Mouse (Mus musculus): ENCODE measurements around the gene Crybb3.

Gene Crybb3

DNA sequence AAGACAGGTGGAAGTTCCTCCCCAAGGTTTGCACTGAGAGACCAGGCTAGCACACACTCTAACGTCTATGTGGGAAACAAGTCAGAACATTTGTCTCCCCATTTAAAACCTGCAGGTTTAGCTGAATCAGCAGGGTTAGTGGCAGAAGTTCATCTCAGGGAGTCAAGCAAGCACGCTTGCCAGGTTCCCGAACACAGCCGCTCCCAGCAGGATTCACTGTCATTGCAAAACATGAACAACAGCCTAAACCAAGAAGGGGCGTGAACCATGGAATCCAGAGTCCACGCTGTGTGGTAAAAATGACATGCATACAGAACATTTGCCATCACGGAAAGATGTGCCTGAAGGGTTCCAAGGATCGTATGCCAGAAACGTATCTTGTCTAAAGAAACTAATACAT lies 23.7 kb upstream of the Crybb3 start:
- no peak for DNase-seq (ENCODE audit: low read depth, low spot score)

- no peak for DNase-seq (ENCODE audit: low read depth, low spot score)
Observed at GRCm38 (mm10) chr5:113102455-113102854, 21.1 kb upstream of the Crybb3 start.

GRCm38 (mm10) chr5:113101457-113101856 lies 20.1 kb upstream of the Crybb3 start:
- no peak for DNase-seq (ENCODE audit: low read depth, low spot score)

GRCm38 (mm10) chr5:113100422-113100821 lies 19.0 kb upstream of the Crybb3 start:
- no peak for DNase-seq (ENCODE audit: low read depth, low spot score)

DNA sequence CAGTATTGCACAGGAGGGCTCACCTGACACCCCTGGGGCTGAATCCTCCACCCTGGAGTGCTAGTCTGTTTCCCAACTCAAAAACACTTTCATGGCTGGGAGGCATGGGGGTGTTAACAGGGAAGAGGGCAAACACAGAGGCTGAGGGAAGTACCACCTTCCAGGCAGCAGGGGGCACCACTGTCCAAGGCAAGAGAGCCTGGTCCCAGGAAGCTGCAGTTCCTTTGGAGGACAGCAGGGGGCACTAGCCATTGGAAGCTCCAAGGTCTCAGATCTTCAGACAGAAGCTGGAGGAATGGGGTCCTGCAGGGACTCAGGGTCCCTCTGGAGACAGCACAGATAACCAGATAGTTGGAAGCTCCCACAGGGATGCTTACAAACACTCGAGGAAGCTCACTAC lies 18.2 kb upstream of the Crybb3 start:
- DNase-seq (ENCODE audit: low read depth, low spot score) = peak; percentile 80

GRCm38 (mm10) chr5:113097551-113097950 lies 16.2 kb upstream of the Crybb3 start:
- no peak for DNase-seq (ENCODE audit: low read depth, low spot score)

- no peak for DNase-seq (ENCODE audit: low read depth, low spot score)
Observed at GRCm38 (mm10) chr5:113095456-113095855, 14.1 kb upstream of the Crybb3 start.

GRCm38 (mm10) chr5:113092406-113092805 lies 11.0 kb upstream of the Crybb3 start:
- no peak for DNase-seq (ENCODE audit: low read depth, low spot score)

DNA sequence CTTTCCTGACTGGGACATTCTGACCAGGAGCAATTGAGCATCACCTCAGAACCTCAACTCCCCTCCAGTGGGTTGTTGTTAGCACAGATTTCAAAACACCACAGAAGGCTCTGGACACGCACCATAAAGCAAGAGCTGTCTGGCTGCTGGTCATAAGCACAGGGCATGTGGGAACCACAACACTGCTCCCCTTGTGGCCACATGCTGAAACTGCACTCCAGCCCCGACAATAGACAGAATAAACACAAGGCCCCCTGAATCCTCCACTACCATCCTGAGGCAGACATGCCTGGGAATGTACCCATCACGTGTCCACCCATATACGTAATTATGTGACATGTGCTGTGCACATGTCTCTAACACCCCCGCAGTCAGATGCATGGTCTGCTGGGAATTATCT lies 9.8 kb upstream of the Crybb3 start:
- peak; percentile 68 for DNase-seq (ENCODE audit: low read depth, low spot score)

- no peak for DNase-seq (ENCODE audit: low read depth, low spot score)
Observed at GRCm38 (mm10) chr5:113090750-113091149, 9.4 kb upstream of the Crybb3 start.

DNA sequence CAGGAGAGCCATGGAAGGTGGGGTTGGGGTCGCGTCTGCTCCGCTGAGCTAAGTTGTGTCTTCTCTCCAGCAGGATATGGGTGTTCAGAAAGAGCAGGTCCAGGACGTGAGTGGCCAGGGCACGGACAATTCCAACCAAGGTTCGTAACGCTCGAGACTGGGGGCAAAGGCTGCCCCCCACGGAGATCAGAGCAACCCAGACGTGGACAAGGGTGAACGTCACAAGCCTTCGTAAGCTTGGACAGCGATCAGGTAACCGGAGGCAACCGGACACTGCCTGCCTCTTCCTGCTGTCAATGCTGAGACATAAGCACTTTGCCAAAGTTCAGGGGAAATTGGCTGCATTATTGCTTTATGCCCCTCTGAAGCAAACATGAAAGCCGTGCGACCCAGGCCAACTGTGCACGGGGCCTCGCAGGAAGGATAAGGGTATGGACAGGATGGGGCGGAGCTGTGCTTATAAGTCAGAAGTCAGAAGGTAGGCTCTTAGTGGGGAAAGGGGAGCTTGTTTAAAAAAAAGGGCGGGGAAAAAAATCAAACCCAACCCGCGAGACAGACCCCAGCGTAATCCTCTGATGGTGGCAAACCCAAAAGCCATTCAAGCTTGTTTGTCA lies 8.8 kb upstream of the Crybb3 start:
- no peak for DNase-seq (ENCODE audit: low read depth, low spot score)

DNA sequence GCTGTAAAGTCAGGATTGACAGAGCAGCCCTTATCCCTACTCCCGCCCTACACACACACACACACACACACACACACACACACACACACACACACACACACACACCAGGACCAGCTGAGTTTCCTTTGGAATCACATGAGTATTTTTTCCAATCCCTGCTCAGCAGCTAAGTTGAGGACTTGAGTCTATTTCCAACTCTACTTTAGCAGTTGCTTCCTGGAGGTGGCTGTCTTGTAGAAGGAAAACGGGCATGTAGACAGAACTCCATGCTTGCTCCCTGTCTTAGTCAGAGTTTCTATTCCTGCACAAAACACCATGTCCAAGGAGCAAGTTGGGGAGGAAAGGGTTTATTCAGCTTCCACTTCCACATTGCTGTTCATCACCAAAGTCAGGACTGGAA lies 6.1 kb upstream of the Crybb3 start:
- no peak for DNase-seq (ENCODE audit: low read depth, low spot score)

DNA sequence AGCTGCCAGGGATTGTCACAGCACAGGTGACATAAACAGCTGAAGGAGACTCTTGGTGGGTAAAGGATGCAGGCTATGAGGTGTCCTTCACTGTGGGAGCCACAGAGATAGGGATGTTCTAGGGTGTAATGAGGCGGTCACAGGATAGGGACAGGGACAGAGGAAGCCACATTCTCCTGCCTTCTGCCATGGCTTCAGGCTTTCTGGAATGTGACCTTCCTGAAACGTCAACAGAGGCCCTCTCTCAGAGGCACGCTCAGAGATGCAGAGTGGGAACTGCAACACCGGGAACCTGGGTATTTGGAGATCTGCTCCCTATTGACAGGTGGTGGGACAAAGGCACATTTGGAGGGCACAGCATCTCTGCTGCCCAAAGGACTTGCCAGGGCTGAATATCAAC lies 5.6 kb upstream of the Crybb3 start:
- no peak for DNase-seq (ENCODE audit: low read depth, low spot score)

DNA sequence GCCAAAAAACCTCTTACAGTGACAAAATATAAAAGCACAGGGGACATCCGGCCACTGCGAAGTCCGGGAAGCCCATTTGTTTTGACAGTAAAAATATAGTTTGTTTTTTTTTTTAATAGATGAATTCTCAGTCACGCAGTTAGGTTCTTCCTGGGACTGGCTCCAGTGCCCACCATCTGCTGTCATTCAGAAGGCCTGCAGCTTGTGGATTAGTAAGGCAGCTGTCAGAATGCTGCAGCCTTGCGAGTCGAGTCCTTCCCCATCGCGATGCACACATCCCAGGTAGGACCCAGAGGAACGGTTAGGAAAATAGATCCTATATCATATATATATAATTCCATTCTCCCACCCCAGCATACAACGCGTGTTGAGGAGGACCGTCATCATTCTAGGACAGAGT lies 5.1 kb upstream of the Crybb3 start:
- DNase-seq (ENCODE audit: low read depth, low spot score) = no peak

GRCm38 (mm10) chr5:113085931-113086330 lies 4.5 kb upstream of the Crybb3 start:
- no peak for DNase-seq (ENCODE audit: low read depth, low spot score)

GRCm38 (mm10) chr5:113084309-113084708 lies 2.9 kb upstream of the Crybb3 start:
- peak; percentile 66 for DNase-seq (ENCODE audit: low read depth, low spot score)

DNA sequence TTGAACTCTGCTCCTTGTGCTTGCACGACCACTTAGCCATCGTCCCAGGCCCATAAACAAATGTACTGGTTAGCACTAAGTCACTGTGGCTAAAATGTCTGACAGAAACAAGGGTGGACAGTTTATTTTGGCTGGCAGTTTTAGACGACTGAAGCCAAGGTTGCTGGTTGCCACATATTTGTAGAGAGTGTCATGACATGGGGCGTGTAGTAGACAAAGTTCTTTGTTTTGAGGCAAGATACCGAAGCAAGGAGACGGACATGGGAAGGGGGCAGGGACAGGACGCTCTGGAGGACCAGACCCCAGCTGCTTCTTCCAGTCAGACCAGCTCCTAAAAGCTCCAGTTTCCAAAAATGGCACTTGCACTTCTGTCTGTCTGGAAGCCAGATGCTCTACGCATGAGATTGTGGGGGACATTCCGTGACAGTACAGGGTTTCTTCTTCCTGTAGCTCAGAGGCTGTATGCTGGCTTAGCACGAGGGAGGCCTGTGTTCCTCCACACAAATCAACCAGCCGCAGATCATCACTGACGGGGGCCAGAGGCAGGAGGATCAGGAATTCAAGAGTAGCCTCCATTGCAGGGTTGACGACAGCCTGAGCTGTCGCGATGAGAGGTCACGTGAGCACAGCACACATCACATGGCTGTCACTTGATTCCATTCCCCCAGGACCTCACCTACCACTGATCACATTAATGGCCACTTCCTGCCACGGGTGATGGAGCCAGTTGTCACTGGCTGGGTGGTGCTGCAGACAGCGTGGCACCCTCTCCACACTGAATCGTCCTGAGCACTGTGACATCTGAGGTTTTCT lies 1.2 kb upstream of the Crybb3 start:
- no peak for DNase-seq (ENCODE audit: low read depth, low spot score)

- no peak for DNase-seq (ENCODE audit: low read depth, low spot score)
Observed at GRCm38 (mm10) chr5:113081020-113081419, 364 bp downstream of the Crybb3 start.

- peak; percentile 62 for DNase-seq (ENCODE audit: low read depth, low spot score)
Observed at GRCm38 (mm10) chr5:113079783-113080182, 1.6 kb downstream of the Crybb3 start.

DNA sequence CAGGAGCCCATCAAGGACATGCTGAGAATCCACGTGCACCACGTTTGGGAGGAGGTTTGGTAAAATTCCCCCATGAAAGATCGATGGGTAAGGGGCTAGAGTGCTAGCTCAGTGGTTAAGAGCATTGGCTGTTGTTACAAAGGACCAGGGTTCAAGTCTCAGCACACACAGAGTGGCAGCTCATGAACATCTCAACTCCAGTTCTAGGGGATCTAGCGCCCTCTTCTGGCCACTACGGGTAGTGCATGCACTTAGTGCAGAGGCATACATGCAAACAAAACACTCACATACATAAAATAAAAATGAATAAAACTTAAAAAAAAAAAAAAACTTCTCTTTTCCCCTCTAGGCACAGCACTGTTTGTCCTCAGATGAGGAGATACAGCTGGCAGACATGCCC lies 2.7 kb downstream of the Crybb3 start:
- peak; percentile 66 for DNase-seq (ENCODE audit: low read depth, low spot score)

DNA sequence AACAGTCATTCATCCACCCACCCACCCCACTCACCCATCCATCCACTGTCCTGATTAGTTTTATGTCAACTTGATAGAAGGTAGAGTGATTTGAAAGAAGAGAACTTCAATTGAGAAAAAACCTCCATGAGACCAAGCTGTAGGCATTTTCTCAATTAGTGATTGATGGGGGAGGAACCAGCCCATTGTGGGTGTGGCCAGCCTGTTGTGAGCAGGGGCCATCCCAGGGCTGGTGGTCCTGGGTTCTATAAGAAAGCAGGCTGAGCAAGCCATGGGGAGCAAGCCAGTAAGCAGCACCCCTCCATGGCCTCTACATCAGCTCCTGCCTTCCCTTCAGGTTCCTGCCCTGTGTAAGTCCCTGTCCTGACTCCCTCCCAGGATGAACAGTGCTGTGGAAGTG lies 11.4 kb downstream of the Crybb3 start, which contains the start of gene Crybb2:
Gene Crybb2, minus strand, starts transcription at position 101 of the 400 bp plus-strand sequence.
- DNase-seq (ENCODE audit: low read depth, low spot score) = no peak

- DNase-seq (ENCODE audit: low read depth, low spot score) = peak; percentile 65
Observed at GRCm38 (mm10) chr5:113054308-113054707, 27.1 kb downstream of the Crybb3 start.

DNA sequence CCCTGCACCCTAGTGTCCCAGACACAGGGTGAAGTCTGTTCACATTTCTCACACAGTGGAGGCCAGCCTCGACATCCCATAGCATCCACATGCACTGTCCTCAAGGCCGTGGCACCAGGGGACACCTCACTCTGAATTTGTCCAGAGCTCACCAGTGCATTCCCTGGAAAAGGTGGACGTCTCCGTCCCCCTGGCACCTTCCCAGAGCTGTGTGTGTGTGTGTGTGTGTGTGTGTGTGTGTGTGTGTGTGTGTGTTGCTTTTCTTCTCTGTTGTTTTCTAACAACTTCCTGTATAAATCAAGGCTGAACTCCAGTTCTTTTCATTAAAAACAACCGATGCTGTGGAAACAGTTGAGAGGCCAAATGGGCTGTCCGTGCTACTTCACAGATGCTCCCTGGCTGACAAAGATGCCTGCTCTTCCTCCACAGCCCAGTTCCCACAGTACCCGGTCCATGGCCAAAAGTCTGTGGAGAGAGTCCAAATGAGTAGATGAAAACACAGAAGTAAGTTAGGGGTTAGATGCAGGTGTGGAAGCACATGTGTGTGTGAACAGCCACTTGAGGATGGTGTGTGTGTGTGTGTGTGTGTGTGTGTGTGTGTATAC lies 30.7 kb downstream of the Crybb3 start:
- DNase-seq (ENCODE audit: low read depth, low spot score) = no peak

Data from ES-CJ7 (cell line).